8 mouse cellular contexts compared by ENCODE assay signal in genomic region chr6:91284521-91285449, GRCm38 (mm10).
DNase-seq lines count a peak whose midpoint lies in the region; ATAC-seq and TF ChIP-seq lines count a peak whose summit lies in the region.

No protein-coding gene starts in this region.

- H3K9me3 ChIP-seq in intestine, postnatal 0 days (ENCODE audit: control insufficient read depth) = no peaks in the 10 kb centered on the region
- no peaks in the 10 kb centered on the region for H3K9me3 ChIP-seq in neural tube, embryonic 12.5 days

- DNase-seq in cerebellum, adult 9-10 months = peak; percentile 65
- no peak for DNase-seq in cerebellum, postnatal 36 days
- peak; percentile 82 to 85 for DNase-seq in right cerebral cortex, postnatal 10 days (ENCODE audit: low spot score in 2 of 2)
- DNase-seq in right cerebral cortex, adult 18-20 months = no peak
- no peak for DNase-seq in urinary bladder, postnatal 10 days (ENCODE audit: low spot score)
- no peak for DNase-seq in gastrocnemius, adult 8-10 months (ENCODE audit: low spot score in 2 of 2)

- H3K4me1 ChIP-seq in intestine, postnatal 0 days (replicated peaks; ENCODE audit: control insufficient read depth, insufficient read depth, low read length) = no peaks in the 10 kb centered on the region
- H3K4me1 ChIP-seq in neural tube, embryonic 12.5 days = peaks cover 24% of the 10 kb centered on the region

- 7% methylated on average over 35 of the region's 35 CpGs for WGBS in intestine, postnatal 0 days
- 4% methylated on average over 35 of the region's 35 CpGs for WGBS in neural tube, embryonic 12.5 days

- H3K4me3 ChIP-seq in intestine, postnatal 0 days (ENCODE audit: low read depth, low read length) = peak overlapping the region; percentile 21
- H3K4me3 ChIP-seq in neural tube, embryonic 12.5 days = peak overlapping the region; percentile 24

- peak overlapping the region; percentile 54 for H3K4me2 ChIP-seq in intestine, postnatal 0 days (replicated peaks; ENCODE audit: low read depth)
- H3K4me2 ChIP-seq in neural tube, embryonic 12.5 days (replicated peaks) = peak overlapping the region; percentile 67

- no peak overlapping the region for H3K9ac ChIP-seq in intestine, postnatal 0 days (ENCODE audit: low read depth, low read length)
- peak overlapping the region; percentile 46 for H3K9ac ChIP-seq in neural tube, embryonic 12.5 days

- H3K27ac ChIP-seq in intestine, postnatal 0 days (ENCODE audit: low read depth, low read length) = no peak overlapping the region
- H3K27ac ChIP-seq in neural tube, embryonic 12.5 days = no peak overlapping the region

- no peak for TF ChIP-seq CTCF in intestine, postnatal 0 days (IDR thresholded peaks at IDR 0.05; ENCODE audit: low read depth)

- H3K36me3 ChIP-seq in intestine, postnatal 0 days (ENCODE audit: control insufficient read depth, insufficient read depth) = no peaks in the 10 kb centered on the region
- H3K36me3 ChIP-seq in neural tube, embryonic 12.5 days = no peaks in the 10 kb centered on the region

- peak; percentile 15; the same call in 1 of the 2 replicates for ATAC-seq in intestine, postnatal 0 days
- peak; percentile 71 for ATAC-seq in neural tube, embryonic 12.5 days (ENCODE audit: low FRiP score, low read depth)

- H3K27me3 ChIP-seq in intestine, postnatal 0 days (replicated peaks; ENCODE audit: control insufficient read depth, insufficient read depth, low read length) = peaks cover 38% of the 10 kb centered on the region
- H3K27me3 ChIP-seq in neural tube, embryonic 12.5 days (replicated peaks) = peaks cover 16% of the 10 kb centered on the region

Comparison
In these comparisons a context has a peak if more than half of its experiments do, and no peak if none do; other contexts are left out.
1. DNase-seq: peak in cerebellum, adult 9-10 months (single experiment) and right cerebral cortex, postnatal 10 days (2 of 2); none in cerebellum, postnatal 36 days (0 of 2), right cerebral cortex, adult 18-20 months (single experiment), urinary bladder, postnatal 10 days (single experiment) and gastrocnemius, adult 8-10 months (0 of 2).